Mouse (Mus musculus) stomach, postnatal 0 days (tissue): ENCODE data around the gene Dab1.

Experiments
- CTCF ChIP-seq: IDR thresholded peaks from 2 replicates; pipeline ENCODE4 v1.5.1; 2016; ENCODE audit warnings: antibody characterized with exemption, low read depth, mild to moderate bottlenecking, moderate library complexity
- EP300 ChIP-seq: optimal IDR thresholded peaks from 2 replicates; pipeline ENCODE3; 2016; ENCODE audit warnings: antibody characterized with exemption

GRCm38 (mm10) chr4:104071296-104071695, 452.1 kb downstream of the Dab1 start:
- TF ChIP-seq CTCF = no peak
- TF ChIP-seq EP300 = no peak
